Mouse (Mus musculus): ENCODE measurements at regions not wholly inside any gene's neighbourhood (a gene's known extent, or its start where the extent isn't known, plus 50 kb on each side); places are given as distances from the start of the nearest gene placed in this dataset.

DNA sequence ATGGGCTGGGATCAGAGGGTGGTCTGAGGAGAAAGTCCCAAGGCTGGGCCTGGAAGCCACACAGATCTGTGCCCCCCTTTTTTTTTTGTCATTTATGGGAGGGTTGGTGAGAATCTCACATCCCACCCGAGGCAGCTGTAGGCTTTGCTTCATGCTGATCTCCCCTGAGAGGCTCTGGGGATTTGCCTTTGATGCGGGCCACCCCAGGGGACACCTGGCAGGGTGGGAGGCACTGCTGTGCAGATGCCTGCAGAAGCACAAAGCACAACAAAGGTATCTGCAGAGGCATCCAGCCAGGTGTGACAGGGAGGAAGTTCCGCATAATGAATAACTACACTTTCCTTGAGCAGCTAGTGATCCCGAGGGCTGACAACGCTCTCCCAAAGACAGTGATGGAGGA, 62.7 kb downstream of the Ccdc185 start:
- no peak for TF ChIP-seq CTCF (IDR thresholded peaks at IDR 0.05; ENCODE audit: borderline replicate concordance, extremely low read depth, insufficient read depth, insufficient read length)
- TF ChIP-seq POLR2A (IDR thresholded peaks at IDR 0.05; ENCODE audit: borderline replicate concordance, extremely low read depth, insufficient read depth, insufficient read length, poor library complexity, severe bottlenecking), result no peak
